Mouse (Mus musculus) R1 (cell line): ENCODE data around the gene Stx4a.
"Not testable (repeated sequence)": the region's sequence is repeated elsewhere in the genome, so short reads cannot be mapped to it uniquely, and the experiment has no call there.

ENCODE experiments used
- DNase-seq: peaks from one replicate; pipeline ENCODE4 v3.0.0-alpha.2; 2018; ENCODE audit warnings: low read depth, low spot score

Stx4a gene

GRCm38 (mm10) chr7:127824176-127824871 lies at the start of gene Stx4a, which contains the start of gene Stx1b:
TSS of gene Stx4a (plus strand) at chr7:127824294.
TSS of gene Stx1b (minus strand) at chr7:127824549.
- peak; percentile 44 for DNase-seq

GRCm38 (mm10) chr7:127775837-127776236 lies 48.3 kb upstream of the Stx4a start:
- DNase-seq: not testable (repeated sequence)

GRCm38 (mm10) chr7:127776426-127776825 lies 47.7 kb upstream of the Stx4a start, which contains the start of gene Setd1a:
TSS of gene Setd1a (plus strand) at chr7:127776670.
- DNase-seq: peak; percentile 92

- DNase-seq: peak; percentile 98
These were observed 47.1 kb upstream of the Stx4a start for GRCm38 (mm10) chr7:127776878-127777473.

- DNase-seq: peak; percentile 72
These were observed 46.4 kb upstream of the Stx4a start for GRCm38 (mm10) chr7:127777474-127778266.

GRCm38 (mm10) chr7:127778350-127778749 lies 45.7 kb upstream of the Stx4a start:
- DNase-seq: no peak

- no peak for DNase-seq
These were observed 38.8 kb upstream of the Stx4a start, which contains the start of gene Gm49388 for GRCm38 (mm10) chr7:127785308-127785707. TSS of gene Gm49388 (plus strand) at chr7:127785608.

GRCm38 (mm10) chr7:127797076-127797845 lies 26.8 kb upstream of the Stx4a start:
- DNase-seq: no peak

GRCm38 (mm10) chr7:127798591-127798990 lies 25.5 kb upstream of the Stx4a start:
- no peak for DNase-seq

GRCm38 (mm10) chr7:127799211-127799610 lies 24.9 kb upstream of the Stx4a start:
- DNase-seq: no peak

- no peak for DNase-seq
These were observed 24.4 kb upstream of the Stx4a start for GRCm38 (mm10) chr7:127799738-127800137.

GRCm38 (mm10) chr7:127800435-127801009 lies 23.6 kb upstream of the Stx4a start, which contains the start of gene Hsd3b7:
TSS of gene Hsd3b7 (plus strand) at chr7:127800604.
- peak; percentile 94 for DNase-seq

GRCm38 (mm10) chr7:127801010-127801621 lies 23.0 kb upstream of the Stx4a start:
- DNase-seq: peak; percentile 34

- DNase-seq: no peak
These were observed 21.8 kb upstream of the Stx4a start for GRCm38 (mm10) chr7:127802313-127802712.

GRCm38 (mm10) chr7:127808821-127809220 lies 15.3 kb upstream of the Stx4a start:
- no peak for DNase-seq

GRCm38 (mm10) chr7:127809846-127810245 lies 14.2 kb upstream of the Stx4a start:
- peak; percentile 74 for DNase-seq

GRCm38 (mm10) chr7:127810650-127811049 lies 13.4 kb upstream of the Stx4a start:
- DNase-seq: no peak

- DNase-seq: peak; percentile 26
These were observed 12.9 kb upstream of the Stx4a start for GRCm38 (mm10) chr7:127811240-127811639.

- no peak for DNase-seq
These were observed 11.8 kb upstream of the Stx4a start for GRCm38 (mm10) chr7:127812292-127812691.

- DNase-seq: no peak
These were observed 10.3 kb upstream of the Stx4a start for GRCm38 (mm10) chr7:127813821-127814220.
